Mouse (Mus musculus): ENCODE measurements around the gene Stk11ip. TPM values are rescaled to one million over a fixed set of nuclear protein-coding genes. Genes with fewer than 3 reads are reported as not detected.

Stk11ip gene
- total and polyA plus RNA-seq, 2 experiments from 2014 or later: 8.3 to 18.4 TPM

GRCm38 (mm10) chr1:75498897-75499296, 22.4 kb upstream of the Stk11ip start:
- no peak for ATAC-seq (ENCODE audit: insufficient read depth, low read depth)
- no peak overlapping the region for H3K27ac ChIP-seq (ENCODE audit: low read depth)
- no peaks in the 10 kb centered on the region for H3K27me3 ChIP-seq (ENCODE audit: control insufficient read depth, insufficient read depth, low read length)
- H3K4me1 ChIP-seq (ENCODE audit: control insufficient read depth, insufficient read depth): peaks cover 8% of the 10 kb centered on the region
- 74% methylated on average over 4 of the region's 4 CpGs for WGBS
- peaks cover 83% of the 10 kb centered on the region for H3K36me3 ChIP-seq (replicated peaks; ENCODE audit: control insufficient read depth, insufficient read depth, low read length)
- DNase-seq (ENCODE audit: low spot score): no peak
- H3K9ac ChIP-seq (replicated peaks; ENCODE audit: low read depth, low read length): no peak overlapping the region
- TF ChIP-seq CTCF (IDR thresholded peaks at IDR 0.05; ENCODE audit: low read depth): no peak
- TF ChIP-seq EP300 (IDR thresholded peaks at IDR 0.05; ENCODE audit: low read depth): no peak
- H3K9me3 ChIP-seq (replicated peaks; ENCODE audit: control insufficient read depth, low read length): no peaks in the 10 kb centered on the region
- H3K4me2 ChIP-seq (ENCODE audit: low read depth, low read length): no peak overlapping the region
- no peak overlapping the region for H3K4me3 ChIP-seq (ENCODE audit: low read depth, low read length)

- H3K9ac ChIP-seq (replicated peaks; ENCODE audit: low read depth, low read length): no peak overlapping the region
- no peaks in the 10 kb centered on the region for H3K27me3 ChIP-seq (ENCODE audit: control insufficient read depth, insufficient read depth, low read length)
- WGBS: 75% methylated on average over 7 of the region's 7 CpGs
- H3K9me3 ChIP-seq (replicated peaks; ENCODE audit: control insufficient read depth, low read length): no peaks in the 10 kb centered on the region
- H3K36me3 ChIP-seq (replicated peaks; ENCODE audit: control insufficient read depth, insufficient read depth, low read length): peaks cover 83% of the 10 kb centered on the region
- peaks cover 13% of the 10 kb centered on the region for H3K4me1 ChIP-seq (ENCODE audit: control insufficient read depth, insufficient read depth)
- peak; percentile 48 for TF ChIP-seq CTCF (IDR thresholded peaks at IDR 0.05; ENCODE audit: low read depth)
- TF ChIP-seq EP300 (IDR thresholded peaks at IDR 0.05; ENCODE audit: low read depth): no peak
- H3K27ac ChIP-seq (ENCODE audit: low read depth): no peak overlapping the region
- no peak overlapping the region for H3K4me3 ChIP-seq (ENCODE audit: low read depth, low read length)
- ATAC-seq (ENCODE audit: insufficient read depth, low read depth) (no peak), DNase-seq (ENCODE audit: low spot score) (no peak)
- H3K4me2 ChIP-seq (ENCODE audit: low read depth, low read length): no peak overlapping the region
These were observed 21.9 kb upstream of the Stk11ip start for GRCm38 (mm10) chr1:75499441-75499840.

- H3K4me3 ChIP-seq (ENCODE audit: low read depth, low read length): no peak overlapping the region
These were observed 19.4 kb upstream of the Stk11ip start for GRCm38 (mm10) chr1:75501905-75502304.

GRCm38 (mm10) chr1:75502945-75503650, 18.2 kb upstream of the Stk11ip start:
- Histone ChIP-seq H3K9me3 (replicated peaks; ENCODE audit: control insufficient read depth, low read length) (no peaks in the 10 kb centered on the region), H3K27ac (ENCODE audit: low read depth) (no peak overlapping the region), H3K27me3 (ENCODE audit: control insufficient read depth, insufficient read depth, low read length) (no peaks in the 10 kb centered on the region), H3K4me1 (ENCODE audit: control insufficient read depth, insufficient read depth) (peaks cover 32% of the 10 kb centered on the region), H3K9ac (replicated peaks; ENCODE audit: low read depth, low read length) (no peak overlapping the region; the same call in 1 of the 2 replicates), H3K4me3 (ENCODE audit: low read depth, low read length) (peak overlapping the region; percentile 82; the same call in 1 of the 2 replicates), H3K36me3 (replicated peaks; ENCODE audit: control insufficient read depth, insufficient read depth, low read length) (peaks cover 52% of the 10 kb centered on the region), H3K4me2 (ENCODE audit: low read depth, low read length) (peak overlapping the region; percentile 90)
- no peak for ATAC-seq (ENCODE audit: insufficient read depth, low read depth)
- 74% methylated on average over 25 of the region's 25 CpGs for WGBS
- DNase-seq (ENCODE audit: low spot score): no peak
- TF ChIP-seq CTCF (IDR thresholded peaks at IDR 0.05; ENCODE audit: low read depth): no peak
- no peak for TF ChIP-seq EP300 (IDR thresholded peaks at IDR 0.05; ENCODE audit: low read depth)

More at GRCm38 (mm10) chr1:75501905-75502304, 19.4 kb upstream of the Stk11ip start:
- ATAC-seq (ENCODE audit: insufficient read depth, low read depth) (no peak), DNase-seq (ENCODE audit: low spot score) (no peak)
- H3K27ac ChIP-seq (ENCODE audit: low read depth): no peak overlapping the region
- no peaks in the 10 kb centered on the region for H3K27me3 ChIP-seq (ENCODE audit: control insufficient read depth, insufficient read depth, low read length)
- H3K36me3 ChIP-seq (replicated peaks; ENCODE audit: control insufficient read depth, insufficient read depth, low read length): peaks cover 64% of the 10 kb centered on the region
- no peak overlapping the region for H3K4me2 ChIP-seq (ENCODE audit: low read depth, low read length)
- no peaks in the 10 kb centered on the region for H3K9me3 ChIP-seq (replicated peaks; ENCODE audit: control insufficient read depth, low read length)
- no peak overlapping the region for H3K9ac ChIP-seq (replicated peaks; ENCODE audit: low read depth, low read length)
- TF ChIP-seq CTCF (IDR thresholded peaks at IDR 0.05; ENCODE audit: low read depth) (no peak), EP300 (IDR thresholded peaks at IDR 0.05; ENCODE audit: low read depth) (no peak)
- WGBS: 91% methylated on average over 9 of the region's 9 CpGs
- H3K4me1 ChIP-seq (ENCODE audit: control insufficient read depth, insufficient read depth): peaks cover 26% of the 10 kb centered on the region

GRCm38 (mm10) chr1:75503651-75503980, 17.7 kb upstream of the Stk11ip start:
- Histone ChIP-seq H3K4me2 (ENCODE audit: low read depth, low read length) (peak overlapping the region; percentile 90), H3K36me3 (replicated peaks; ENCODE audit: control insufficient read depth, insufficient read depth, low read length) (peaks cover 46% of the 10 kb centered on the region), H3K9me3 (replicated peaks; ENCODE audit: control insufficient read depth, low read length) (no peaks in the 10 kb centered on the region), H3K4me1 (ENCODE audit: control insufficient read depth, insufficient read depth) (peaks cover 32% of the 10 kb centered on the region), H3K4me3 (ENCODE audit: low read depth, low read length) (peak overlapping the region; percentile 82), H3K27ac (ENCODE audit: low read depth) (peak overlapping the region; percentile 98; the same call in 1 of the 2 replicates), H3K27me3 (ENCODE audit: control insufficient read depth, insufficient read depth, low read length) (no peaks in the 10 kb centered on the region), H3K9ac (replicated peaks; ENCODE audit: low read depth, low read length) (no peak overlapping the region; the same call in 1 of the 2 replicates)
- no peak for ATAC-seq (ENCODE audit: insufficient read depth, low read depth)
- 54% methylated on average over 23 of the region's 23 CpGs for WGBS
- no peak for DNase-seq (ENCODE audit: low spot score)
- TF ChIP-seq CTCF (IDR thresholded peaks at IDR 0.05; ENCODE audit: low read depth) (no peak), EP300 (IDR thresholded peaks at IDR 0.05; ENCODE audit: low read depth) (no peak)

All from heart, postnatal 0 days (tissue).